Comparison of ENCODE assay signal across 17 mouse cellular contexts in genomic region chr13:23893269-23893593, GRCm38 (mm10). TPM values are rescaled to one million over a fixed set of nuclear protein-coding genes. Genes with fewer than 3 reads are reported as not detected.
DNase-seq lines count a peak whose midpoint lies in the region; ATAC-seq lines count a peak whose summit lies in the region.
"Had no signal": no experiment of that assay in that cellular context is flagged by ENCODE, and none has a peak within 500 bp of the region (broad histone marks: within the 10 kb centered on the region; RNA-seq: fewer than 3 reads in every experiment).

No protein-coding gene starts in this region.

- H3K27me3 ChIP-seq in neural tube, embryonic 11.5 days (ENCODE audit: control insufficient read depth, insufficient read depth, low read length), result no peaks in the 10 kb centered on the region
- no peaks in the 10 kb centered on the region for H3K27me3 ChIP-seq in hindbrain, embryonic 12.5 days
- H3K27me3 ChIP-seq in midbrain, embryonic 12.5 days, result peaks cover 3% of the 10 kb centered on the region
- no peaks in the 10 kb centered on the region for H3K27me3 ChIP-seq in kidney, embryonic 16.5 days (ENCODE audit: insufficient read depth, low read length)

- H3K36me3 ChIP-seq in neural tube, embryonic 11.5 days (ENCODE audit: control insufficient read depth, insufficient read depth, low read length), result no peaks in the 10 kb centered on the region
- H3K36me3 ChIP-seq in hindbrain, embryonic 12.5 days, result no peaks in the 10 kb centered on the region
- no peaks in the 10 kb centered on the region for H3K36me3 ChIP-seq in midbrain, embryonic 12.5 days
- no peaks in the 10 kb centered on the region for H3K36me3 ChIP-seq in kidney, embryonic 16.5 days (ENCODE audit: insufficient read depth, low read length)
- H3K36me3 ChIP-seq: G1E had no signal

- H3K9me3 ChIP-seq in neural tube, embryonic 11.5 days (ENCODE audit: control insufficient read depth, low read length), result no peaks in the 10 kb centered on the region
- H3K9me3 ChIP-seq in hindbrain, embryonic 12.5 days (replicated peaks), result no peaks in the 10 kb centered on the region
- H3K9me3 ChIP-seq in midbrain, embryonic 12.5 days, result no peaks in the 10 kb centered on the region
- no peaks in the 10 kb centered on the region for H3K9me3 ChIP-seq in kidney, embryonic 16.5 days (ENCODE audit: low read length)
- H3K9me3 ChIP-seq: G1E had no signal

- no peak overlapping the region for H3K9ac ChIP-seq in neural tube, embryonic 11.5 days (ENCODE audit: low read length)
- H3K9ac ChIP-seq in hindbrain, embryonic 12.5 days, result no peak overlapping the region
- no peak overlapping the region for H3K9ac ChIP-seq in midbrain, embryonic 12.5 days (replicated peaks)
- no peak overlapping the region for H3K9ac ChIP-seq in kidney, embryonic 16.5 days (replicated peaks; ENCODE audit: low read length)

- no peak for ATAC-seq in neural tube, embryonic 11.5 days (ENCODE audit: insufficient read depth, low FRiP score, low TSS enrichment)
- peak; percentile 68 for ATAC-seq in hindbrain, embryonic 12.5 days (ENCODE audit: low FRiP score)
- ATAC-seq in midbrain, embryonic 12.5 days (ENCODE audit: low FRiP score, low read depth), result peak; percentile 93
- no peak for ATAC-seq in kidney, embryonic 16.5 days (ENCODE audit: low FRiP score, low TSS enrichment)
- ATAC-seq: activated CD4-positive, CD25-positive, alpha-beta regulatory T cell, adult 4 months had no signal

- no peak overlapping the region for H3K4me3 ChIP-seq in neural tube, embryonic 11.5 days (ENCODE audit: low read depth, low read length)
- H3K4me3 ChIP-seq in hindbrain, embryonic 12.5 days, result no peak overlapping the region
- H3K4me3 ChIP-seq in midbrain, embryonic 12.5 days, result no peak overlapping the region
- no peak overlapping the region for H3K4me3 ChIP-seq in kidney, embryonic 16.5 days (ENCODE audit: low read length)
- H3K4me3 ChIP-seq: left cerebral cortex, adult 2 months had no signal

- DNase-seq in neural tube, embryonic 11.5 days (ENCODE audit: low spot score), result peak; percentile 24
- no peak for DNase-seq in neural tube, embryonic 10.5 days (ENCODE audit: extremely low spot score, low spot score)
- no peak for DNase-seq in left cerebral cortex, adult 9 months (ENCODE audit: low spot score in 2 of 2)
- no peak for DNase-seq in cerebellum, postnatal 36 days
- DNase-seq: cerebellum, adult 9-11 months; heart, adult 18-20 months; heart, postnatal 14 days; kidney, adult 2 months; thymus, adult 2 months had no signal

- H3K4me1 ChIP-seq in neural tube, embryonic 11.5 days (ENCODE audit: control insufficient read depth, insufficient read depth, low read length), result peaks cover 3% of the 10 kb centered on the region
- peaks cover 9% of the 10 kb centered on the region; the same call in 1 of the 2 replicates for H3K4me1 ChIP-seq in hindbrain, embryonic 12.5 days
- peaks cover 10% of the 10 kb centered on the region for H3K4me1 ChIP-seq in midbrain, embryonic 12.5 days
- H3K4me1 ChIP-seq in kidney, embryonic 16.5 days (ENCODE audit: insufficient read depth, low read length), result peaks cover 5% of the 10 kb centered on the region; the same call in 1 of the 2 replicates

- no peak overlapping the region for H3K27ac ChIP-seq in neural tube, embryonic 11.5 days (ENCODE audit: low read depth, low read length)
- H3K27ac ChIP-seq in hindbrain, embryonic 12.5 days, result no peak overlapping the region
- H3K27ac ChIP-seq in midbrain, embryonic 12.5 days (replicated peaks), result no peak overlapping the region
- no peak overlapping the region for H3K27ac ChIP-seq in kidney, embryonic 16.5 days (ENCODE audit: low read length)
- H3K27ac ChIP-seq: left cerebral cortex, adult 2 months had no signal

- 37% methylated on average over 4 of the region's 4 CpGs for WGBS in neural tube, embryonic 11.5 days
- 28% methylated on average over 4 of the region's 4 CpGs for WGBS in hindbrain, embryonic 12.5 days
- WGBS in midbrain, embryonic 12.5 days, result 20% methylated on average over 4 of the region's 4 CpGs
- WGBS in kidney, embryonic 16.5 days, result 72% methylated on average over 4 of the region's 4 CpGs

- no peak overlapping the region for H3K4me2 ChIP-seq in neural tube, embryonic 11.5 days (ENCODE audit: low read depth)
- 0 out of 2 replicates have a peak overlapping the region, but pooled peaks have one; percentile 8 for H3K4me2 ChIP-seq in hindbrain, embryonic 12.5 days (replicated peaks)
- peak overlapping the region; percentile 33 for H3K4me2 ChIP-seq in midbrain, embryonic 12.5 days (replicated peaks)
- no peak overlapping the region for H3K4me2 ChIP-seq in kidney, embryonic 16.5 days (replicated peaks; ENCODE audit: low read depth, low read length)

RNA-seq across cellular contexts. Expression of gene Slc17a4, which starts 21.6 kb away (rescaled TPM):
- 0.49 and 0.64 TPM in 2 replicates for polyA plus RNA-seq in neural tube, embryonic 11.5 days (2014; fragmentation: Nextera tagmentation; extraction: Ambion mirVana)
- polyA plus RNA-seq in hindbrain, embryonic 12.5 days (2016; fragmentation: Nextera tagmentation; extraction: Ambion mirVana), result 0.09 TPM in 1 of 2 replicates, not detected in the other
- not detected in 2 replicates for polyA plus RNA-seq in midbrain, embryonic 12.5 days (2016; fragmentation: Nextera tagmentation; extraction: Ambion mirVana)
- 4.4 and 4.9 TPM in 2 replicates for polyA plus RNA-seq in kidney, embryonic 16.5 days (2015; fragmentation: Nextera tagmentation; extraction: Ambion mirVana)
- polyA plus RNA-seq: activated CD4-positive, CD25-positive, alpha-beta regulatory T cell, adult 4 months; C2C12; G1E had no signal

RNA-seq across cellular contexts. Expression of gene Slc17a1, which starts 25.7 kb away (rescaled TPM):
- not detected in 2 replicates for polyA plus RNA-seq in neural tube, embryonic 11.5 days (2014; fragmentation: Nextera tagmentation; extraction: Ambion mirVana)
- not detected in 2 replicates for polyA plus RNA-seq in hindbrain, embryonic 12.5 days (2016; fragmentation: Nextera tagmentation; extraction: Ambion mirVana)
- not detected in 2 replicates for polyA plus RNA-seq in midbrain, embryonic 12.5 days (2016; fragmentation: Nextera tagmentation; extraction: Ambion mirVana)
- polyA plus RNA-seq in kidney, embryonic 16.5 days (2015; fragmentation: Nextera tagmentation; extraction: Ambion mirVana), result 24.2 and 29.8 TPM in 2 replicates
- polyA plus RNA-seq: activated CD4-positive, CD25-positive, alpha-beta regulatory T cell, adult 4 months; C2C12; G1E had no signal

RNA-seq across cellular contexts. Expression of gene Hist1h2ba, which starts 40.7 kb away (rescaled TPM):
- not detected in 2 replicates for polyA plus RNA-seq in neural tube, embryonic 11.5 days (2014; fragmentation: Nextera tagmentation; extraction: Ambion mirVana)
- not detected in 2 replicates for polyA plus RNA-seq in hindbrain, embryonic 12.5 days (2016; fragmentation: Nextera tagmentation; extraction: Ambion mirVana)
- not detected in 2 replicates for polyA plus RNA-seq in midbrain, embryonic 12.5 days (2016; fragmentation: Nextera tagmentation; extraction: Ambion mirVana)
- polyA plus RNA-seq in kidney, embryonic 16.5 days (2015; fragmentation: Nextera tagmentation; extraction: Ambion mirVana), result not detected in 2 replicates
- polyA plus RNA-seq: activated CD4-positive, CD25-positive, alpha-beta regulatory T cell, adult 4 months; C2C12; G1E; liver, adult 2 months; thymus, adult 2 months had no signal

RNA-seq across cellular contexts. Expression of gene Hist1h2aa, which starts 41.0 kb away (rescaled TPM):
- polyA plus RNA-seq in neural tube, embryonic 11.5 days (2014; fragmentation: Nextera tagmentation; extraction: Ambion mirVana), result not detected in 2 replicates
- polyA plus RNA-seq in hindbrain, embryonic 12.5 days (2016; fragmentation: Nextera tagmentation; extraction: Ambion mirVana), result not detected in 2 replicates
- polyA plus RNA-seq in midbrain, embryonic 12.5 days (2016; fragmentation: Nextera tagmentation; extraction: Ambion mirVana), result not detected in 2 replicates
- polyA plus RNA-seq in kidney, embryonic 16.5 days (2015; fragmentation: Nextera tagmentation; extraction: Ambion mirVana), result not detected in 2 replicates
- polyA plus RNA-seq: activated CD4-positive, CD25-positive, alpha-beta regulatory T cell, adult 4 months; C2C12; G1E; kidney, adult 2 months; liver, adult 2 months; thymus, adult 2 months had no signal

RNA-seq across cellular contexts. Expression of gene Slc17a3, which starts 54.0 kb away (rescaled TPM):
- polyA plus RNA-seq in neural tube, embryonic 11.5 days (2014; fragmentation: Nextera tagmentation; extraction: Ambion mirVana), result not detected in 2 replicates
- polyA plus RNA-seq in hindbrain, embryonic 12.5 days (2016; fragmentation: Nextera tagmentation; extraction: Ambion mirVana), result not detected in 2 replicates
- polyA plus RNA-seq in midbrain, embryonic 12.5 days (2016; fragmentation: Nextera tagmentation; extraction: Ambion mirVana), result not detected in 2 replicates
- 9.1 and 11.0 TPM in 2 replicates for polyA plus RNA-seq in kidney, embryonic 16.5 days (2015; fragmentation: Nextera tagmentation; extraction: Ambion mirVana)
- polyA plus RNA-seq: activated CD4-positive, CD25-positive, alpha-beta regulatory T cell, adult 4 months; C2C12; G1E had no signal

Comparison
In these comparisons a context has a peak if more than half of its experiments do, and no peak if none do; other contexts are left out.
1. ATAC-seq: peak in hindbrain, embryonic 12.5 days (single experiment) and midbrain, embryonic 12.5 days (single experiment); none in neural tube, embryonic 11.5 days (single experiment) and kidney, embryonic 16.5 days (single experiment).
2. H3K4me2 ChIP-seq: peak in hindbrain, embryonic 12.5 days (single experiment) and midbrain, embryonic 12.5 days (single experiment); none in neural tube, embryonic 11.5 days (single experiment) and kidney, embryonic 16.5 days (single experiment).
3. RNA of gene Slc17a1, which starts 25.7 kb away (polyA plus RNA-seq): 24.2 to 29.8 TPM in kidney, embryonic 16.5 days; not detected in midbrain, embryonic 12.5 days, not detected in neural tube, embryonic 11.5 days and not detected in hindbrain, embryonic 12.5 days; every median in the first group is over 10 times any median in the second.